Mouse (Mus musculus) heart, adult 2 months (tissue): Measurements from ENCODE around the gene Fgfr2.

Source experiments
- CTCF ChIP-seq: fragments of 200-600 bp; IDR thresholded peaks from 2 replicates; pipeline ENCODE4 v1.8.1; 2022; ENCODE audit warnings: antibody characterized with exemption, mild to moderate bottlenecking, moderate library complexity
- EP300 ChIP-seq: fragments of 200-500 bp; IDR thresholded peaks from 2 replicates; pipeline ENCODE4 v1.6.1; 2011; ENCODE audit warnings: low read depth, low read length, control low read depth; ENCODE audit not compliant: insufficient read depth

DNA sequence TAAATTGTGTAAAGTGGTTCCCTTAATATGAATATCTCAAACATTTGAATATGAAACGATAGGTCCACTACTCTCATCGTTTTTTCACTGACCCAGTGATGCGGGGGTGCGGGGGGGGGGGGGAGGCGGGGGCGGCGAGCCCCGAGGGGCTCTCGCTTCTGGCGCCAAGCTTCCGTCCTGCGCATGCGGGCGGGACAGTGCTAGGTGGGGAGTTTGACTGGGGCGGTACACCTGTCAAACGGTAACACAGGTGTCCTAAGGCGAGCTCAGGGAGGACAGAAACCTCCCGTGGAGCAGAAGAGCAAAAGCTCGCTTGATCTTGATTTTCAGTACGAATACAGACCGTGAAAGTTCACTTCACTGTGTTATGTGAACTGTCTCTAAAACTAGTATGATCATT lies 2288.9 kb downstream of the Fgfr2 start:
- TF ChIP-seq EP300 (no peak), CTCF (no peak)
